Mouse (Mus musculus) embryo, embryonic 11.5 days (tissue): ENCODE measurements around the gene Eef1e1.
"Not testable (repeated sequence)": the region's sequence is repeated elsewhere in the genome, so short reads cannot be mapped to it uniquely, and the experiment has no call there.

ENCODE experiments used
- DNase-seq: peaks from one replicate; pipeline ENCODE4 v3.0.0-alpha.2; 2012; ENCODE audit warnings: low read depth, low spot score

Gene Eef1e1

DNA sequence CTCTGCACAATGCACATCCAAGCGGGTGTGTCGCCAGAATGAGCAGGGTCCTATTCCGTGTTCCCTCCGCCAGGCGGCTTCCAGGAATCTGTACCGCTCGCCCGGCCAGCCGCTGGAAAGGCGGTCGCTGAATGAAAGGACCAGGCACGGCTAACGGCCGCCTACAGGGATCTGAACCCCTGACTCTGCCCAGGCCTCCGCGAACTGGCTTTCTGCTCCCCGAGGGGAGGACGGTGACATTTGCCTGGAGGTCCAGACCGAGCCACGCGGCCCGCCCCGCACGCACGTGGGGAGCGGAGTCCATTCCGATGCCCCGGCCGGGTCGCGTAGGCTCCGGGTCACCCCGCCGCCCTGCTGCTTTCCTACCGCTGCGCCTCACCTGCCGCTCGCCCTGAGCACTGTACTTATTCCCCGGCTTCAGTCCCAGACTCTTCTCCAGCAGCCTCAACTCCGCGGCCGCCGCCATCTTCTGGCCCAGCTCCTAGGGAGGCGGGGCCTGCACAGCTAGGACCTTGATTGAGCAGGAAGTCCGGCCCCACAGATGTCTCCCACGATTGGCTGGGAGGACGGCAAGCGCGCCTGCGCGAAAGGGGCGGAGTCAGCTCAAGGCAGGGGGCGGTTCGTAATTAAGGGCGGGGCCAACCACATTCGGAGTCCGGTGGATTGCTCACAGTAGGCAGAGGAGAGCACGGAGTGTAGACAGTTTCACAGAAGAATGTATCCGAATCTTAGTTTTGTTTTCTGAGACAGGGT lies at the start of gene Eef1e1:
Gene Eef1e1, minus strand, starts transcription at position 531 of the 753 bp plus-strand sequence.
- DNase-seq = peak; percentile 92

DNA sequence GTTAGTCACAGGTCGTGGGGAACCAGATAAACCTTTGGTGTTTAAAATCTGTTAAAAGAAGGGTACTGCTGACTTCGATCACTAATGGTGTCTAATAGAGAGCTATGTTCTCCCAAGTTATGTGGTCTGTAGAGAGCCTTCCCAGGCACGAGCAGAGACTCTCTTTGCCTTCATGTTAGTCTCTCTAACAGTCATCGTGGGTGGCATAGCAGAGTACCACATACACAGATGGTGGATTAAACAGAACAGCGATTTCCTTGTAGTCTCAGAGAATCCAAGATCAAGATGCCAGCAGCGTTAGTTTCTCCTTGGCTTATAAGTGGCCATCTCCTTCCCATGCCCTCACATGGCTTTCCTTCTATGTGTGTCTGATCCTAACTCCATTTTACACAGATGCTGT lies 32.0 kb upstream of the Eef1e1 start:
- no peak for DNase-seq

DNA sequence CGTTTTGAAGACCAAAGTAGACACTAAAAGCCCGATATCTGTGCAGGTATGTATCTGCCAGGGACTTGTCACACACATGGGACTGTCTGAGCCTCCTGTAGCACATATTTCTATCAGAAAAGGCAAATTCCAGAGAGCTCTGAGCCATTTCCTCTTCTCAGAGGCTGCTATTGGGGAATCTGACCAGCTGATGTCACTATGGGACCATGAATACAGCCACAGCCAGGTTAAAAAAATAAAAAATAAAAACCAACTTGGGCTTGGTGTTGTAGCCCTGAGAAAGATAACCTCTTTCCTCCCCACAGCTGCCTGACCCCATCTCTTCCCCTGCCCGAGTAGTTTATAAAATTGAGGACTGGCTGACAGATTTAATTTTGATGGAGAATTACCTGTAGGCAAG lies 31.2 kb upstream of the Eef1e1 start:
- DNase-seq = peak; percentile 19

DNA sequence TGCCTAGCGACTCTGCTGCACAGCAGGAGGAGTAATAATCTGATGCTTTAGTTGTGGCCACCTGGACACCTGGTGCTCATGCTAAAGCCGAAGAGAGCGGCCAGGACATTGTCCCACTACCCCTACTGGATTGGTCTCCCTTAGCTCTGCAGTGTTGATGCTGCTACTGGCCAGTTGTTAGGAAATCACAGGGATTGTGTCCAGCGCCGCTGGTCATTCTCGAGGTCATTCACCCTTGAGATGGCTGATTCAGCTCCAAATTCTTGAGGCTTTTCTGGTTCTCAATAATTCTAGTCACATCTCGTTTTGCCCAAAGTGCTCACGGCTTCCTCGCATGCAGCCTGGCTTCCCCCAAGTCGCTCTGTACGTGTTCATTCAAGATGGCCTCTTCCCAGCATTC lies 29.9 kb upstream of the Eef1e1 start:
- no peak for DNase-seq

DNA sequence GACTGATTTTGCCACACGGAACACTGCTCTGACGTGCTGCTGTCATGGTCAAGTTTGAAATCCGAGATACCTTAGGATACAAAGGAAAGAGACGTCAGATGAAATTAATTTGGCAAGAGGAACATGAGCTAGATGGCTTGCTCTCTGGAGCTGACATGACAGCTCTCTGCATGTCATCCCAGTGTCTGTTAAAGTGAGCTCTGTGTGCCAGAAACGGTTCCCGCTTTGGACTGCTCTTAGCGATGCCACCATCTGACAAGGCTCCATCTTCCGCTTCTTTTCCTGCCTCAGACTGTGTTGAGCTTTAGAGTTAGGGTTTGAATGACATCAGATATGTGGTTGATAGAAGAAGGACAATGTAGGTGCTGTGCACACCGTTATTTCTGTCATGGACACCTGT lies 13.5 kb upstream of the Eef1e1 start:
- no peak for DNase-seq

DNA sequence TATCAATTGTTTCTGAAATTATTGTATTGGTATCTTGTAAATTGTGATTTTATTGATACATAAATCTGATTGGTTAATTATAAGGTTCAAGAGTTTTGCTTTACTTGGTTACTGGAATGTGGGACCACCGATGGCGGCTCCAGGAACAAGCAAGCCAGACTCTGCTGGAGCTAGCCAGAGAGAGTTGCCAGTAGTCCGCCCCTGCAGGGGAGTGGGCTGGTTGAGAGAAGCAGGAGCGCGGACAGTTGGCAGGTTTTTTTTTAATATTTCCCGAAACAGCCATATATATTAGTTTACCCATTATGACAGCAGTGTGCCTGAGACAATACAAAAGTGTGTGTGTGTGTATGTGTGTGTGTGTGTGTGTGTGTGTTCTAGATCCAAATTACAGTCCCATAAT lies 12.6 kb upstream of the Eef1e1 start:
- not testable (repeated sequence) for DNase-seq

DNA sequence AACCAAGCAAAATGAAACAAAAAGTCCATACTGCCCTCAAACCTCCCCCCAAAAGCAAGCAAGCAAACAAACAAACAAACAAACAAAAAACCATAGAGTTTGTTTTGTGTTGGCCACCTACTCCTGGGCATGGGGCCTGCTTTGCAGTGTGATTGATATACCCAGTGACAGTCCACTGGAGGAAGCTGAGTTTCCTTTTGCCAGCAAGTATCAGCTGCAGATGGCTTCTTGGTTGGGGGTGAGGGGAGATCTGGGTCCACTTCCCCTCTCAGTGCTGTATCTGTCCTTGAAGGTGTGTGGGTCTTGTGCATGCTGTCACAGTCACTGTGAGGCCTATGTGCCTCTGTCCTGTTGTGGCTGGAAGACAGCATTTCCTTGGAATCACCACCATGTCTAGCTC lies 11.2 kb upstream of the Eef1e1 start:
- DNase-seq = no peak

DNA sequence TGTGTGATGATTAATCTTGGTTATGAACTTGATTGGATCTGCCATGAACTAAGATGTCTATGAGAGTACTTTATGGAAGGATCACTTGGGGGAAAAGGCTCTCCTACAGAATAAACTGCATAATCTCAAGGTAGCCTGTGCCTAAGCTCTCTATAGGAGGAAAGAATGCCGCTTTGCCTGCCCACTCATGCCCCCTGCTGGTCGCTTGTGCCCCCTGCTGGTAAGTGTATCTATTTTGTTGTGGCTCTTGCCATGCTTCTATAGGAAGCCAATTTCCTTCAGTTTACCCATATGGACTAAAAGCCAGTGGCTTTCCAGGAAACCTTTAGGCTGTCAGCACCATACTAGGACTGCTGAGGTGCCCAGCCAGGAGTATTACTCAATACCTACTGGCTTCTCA lies 9.7 kb upstream of the Eef1e1 start:
- DNase-seq = no peak

DNA sequence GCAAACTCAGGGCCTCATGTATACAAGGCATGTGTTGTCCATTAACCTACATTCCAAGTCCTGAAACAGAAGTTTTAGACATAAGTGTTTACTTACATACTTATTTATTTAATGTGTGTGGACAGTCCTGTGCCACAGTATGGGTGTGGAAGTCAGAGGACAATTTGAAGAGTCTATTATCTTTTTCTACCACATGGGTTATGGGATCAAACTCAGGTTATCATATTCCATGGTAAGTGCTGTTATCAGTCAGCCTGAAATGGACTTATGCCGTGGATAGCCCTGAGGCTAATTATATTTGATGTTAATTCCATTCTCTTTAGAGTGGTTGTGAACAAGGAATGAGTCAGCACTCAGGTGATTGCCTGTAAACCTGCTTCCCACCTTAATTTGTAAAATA lies 5.9 kb upstream of the Eef1e1 start:
- DNase-seq = no peak

DNA sequence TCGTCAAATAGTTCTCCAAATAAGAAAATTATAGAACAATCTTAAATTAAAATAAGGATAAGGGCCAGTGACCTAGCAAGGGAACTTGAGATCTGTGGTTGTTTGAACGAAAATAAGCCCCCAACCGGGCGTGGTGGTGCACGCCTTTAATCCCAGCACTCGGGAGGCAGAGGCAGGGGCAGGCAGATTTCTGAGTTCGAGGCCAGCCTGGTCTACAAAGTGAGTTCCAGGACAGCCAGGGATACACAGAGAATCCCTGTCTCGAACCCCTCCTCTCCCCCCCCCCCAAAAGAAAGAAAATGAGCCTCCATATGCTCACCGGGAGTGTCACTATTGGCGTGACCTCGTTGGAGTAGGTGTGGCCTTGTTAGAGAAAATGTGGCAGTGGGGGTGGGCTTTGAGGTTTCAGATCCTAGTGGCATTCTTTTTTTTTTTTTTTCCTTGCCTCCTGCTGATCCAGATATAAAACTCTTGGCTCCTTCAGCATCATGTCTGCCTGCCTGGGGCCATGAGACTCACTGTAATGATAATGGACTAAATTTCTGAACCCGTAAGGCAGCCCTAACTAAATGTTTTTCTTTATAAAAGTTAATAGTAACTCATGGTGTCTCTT lies 772 bp upstream of the Eef1e1 start:
- no peak for DNase-seq

DNA sequence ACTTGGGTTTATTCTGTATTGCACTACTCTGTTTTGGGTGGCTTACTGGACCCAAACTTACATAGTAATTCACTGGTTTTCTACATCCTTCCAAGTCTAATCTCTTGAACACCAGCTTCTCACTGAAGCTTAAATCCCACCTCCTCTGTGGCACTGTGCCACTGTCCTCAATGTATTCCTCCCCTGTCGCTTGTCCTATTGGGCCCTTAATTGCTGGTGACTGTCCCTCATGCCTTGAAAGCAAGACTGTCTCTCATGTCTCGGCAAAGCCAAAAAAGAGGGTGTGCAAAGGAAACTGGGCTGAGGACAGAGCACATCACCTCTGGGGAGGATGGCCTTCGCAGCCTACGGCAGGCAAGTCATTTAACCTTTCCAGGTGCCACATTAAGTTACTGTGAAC lies 993 bp downstream of the Eef1e1 start:
- DNase-seq = no peak

DNA sequence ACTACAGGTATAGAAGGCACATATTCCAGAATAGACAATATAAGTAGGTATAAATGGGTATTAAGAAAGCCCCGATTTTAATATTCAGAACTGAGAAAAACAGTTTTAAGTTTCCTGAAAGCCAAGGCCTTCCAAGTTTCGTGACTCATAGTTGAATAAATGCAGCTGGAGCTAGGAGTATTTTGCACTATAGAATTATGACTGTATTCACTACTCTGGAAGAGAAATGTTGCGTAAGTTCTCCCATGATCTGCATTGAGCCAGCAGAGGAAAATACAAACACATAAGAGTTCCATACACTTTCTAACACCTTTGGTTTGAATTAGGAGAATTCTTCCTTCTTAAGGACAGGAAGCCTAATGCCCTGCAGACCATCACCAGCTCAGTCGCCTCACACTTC lies 8.6 kb downstream of the Eef1e1 start:
- no peak for DNase-seq

DNA sequence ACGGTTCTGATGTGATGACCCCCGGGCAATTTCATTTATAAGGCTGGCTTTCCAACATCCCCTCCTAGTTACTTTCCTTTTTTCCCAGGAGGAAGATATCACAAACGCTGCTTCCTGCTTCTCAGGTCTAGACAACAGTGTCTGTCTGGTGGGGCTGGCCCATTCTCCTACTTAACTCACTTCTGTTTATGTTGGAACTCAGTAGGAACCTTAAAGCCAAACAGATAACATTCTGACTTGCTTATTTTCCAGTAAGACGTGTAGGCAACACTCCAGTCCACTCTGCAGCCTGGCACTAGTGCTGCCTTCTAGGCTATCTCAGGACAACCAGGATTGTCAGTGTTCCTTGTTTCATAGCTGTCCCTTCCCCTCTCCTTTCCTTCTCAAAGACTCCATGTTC lies 9.8 kb downstream of the Eef1e1 start:
- no peak for DNase-seq

DNA sequence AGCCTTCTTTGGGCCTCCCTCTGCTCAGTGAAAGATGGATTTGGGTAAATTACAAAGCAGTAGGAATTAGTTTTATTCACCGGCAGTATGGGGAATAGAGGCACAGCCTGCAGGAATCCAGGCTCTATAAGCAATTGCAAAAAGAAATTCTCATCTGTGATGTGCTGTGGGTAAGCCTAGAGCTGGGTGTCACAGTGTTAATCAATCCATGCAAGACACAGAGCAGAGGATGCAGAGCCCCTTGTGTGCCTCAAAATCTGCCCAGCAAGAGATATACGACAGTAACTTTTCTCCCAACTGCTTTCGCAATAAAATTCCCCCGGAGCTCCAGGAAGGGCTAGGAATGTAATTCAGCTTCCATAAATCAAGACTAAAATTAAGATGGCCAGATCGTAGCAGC lies 17.4 kb downstream of the Eef1e1 start:
- DNase-seq = no peak

DNA sequence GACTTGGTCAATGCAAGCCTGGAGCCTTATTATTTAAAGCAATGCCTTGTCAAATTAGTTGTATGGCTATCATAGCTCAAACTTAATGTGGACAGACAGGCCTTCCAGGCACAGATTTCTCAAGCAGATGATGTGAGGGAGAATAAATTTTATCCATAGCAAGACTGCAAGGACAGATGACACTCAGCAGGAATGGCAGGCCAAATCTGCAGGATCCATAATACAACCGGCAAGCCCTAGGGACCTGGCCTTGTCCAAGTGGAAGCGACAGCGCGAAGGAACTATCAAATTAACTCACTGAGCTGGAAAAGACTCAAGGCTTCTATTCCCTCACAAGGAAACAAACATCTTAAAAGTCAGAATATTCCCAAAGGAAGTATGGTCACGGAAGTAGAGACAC lies 17.9 kb downstream of the Eef1e1 start:
- DNase-seq = no peak

DNA sequence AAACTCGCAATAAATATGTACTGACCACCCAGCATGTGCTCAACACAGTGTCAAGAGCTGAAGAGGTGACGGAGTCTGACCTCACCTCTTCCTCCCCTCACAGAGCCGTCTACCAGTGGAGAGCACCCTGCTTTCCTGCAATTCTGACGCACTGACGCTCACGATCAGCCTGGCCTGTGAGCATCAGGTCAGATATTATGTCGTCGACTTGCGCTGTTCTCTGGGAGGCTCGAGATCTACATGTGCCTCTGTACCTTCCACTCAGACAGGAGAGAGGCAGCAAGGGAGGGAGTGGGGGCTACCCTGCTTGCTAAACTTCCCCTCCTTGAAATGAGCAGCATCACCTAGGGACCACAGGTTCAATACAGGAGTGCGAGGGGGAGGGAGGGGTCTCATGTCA lies 20.2 kb downstream of the Eef1e1 start:
- no peak for DNase-seq

DNA sequence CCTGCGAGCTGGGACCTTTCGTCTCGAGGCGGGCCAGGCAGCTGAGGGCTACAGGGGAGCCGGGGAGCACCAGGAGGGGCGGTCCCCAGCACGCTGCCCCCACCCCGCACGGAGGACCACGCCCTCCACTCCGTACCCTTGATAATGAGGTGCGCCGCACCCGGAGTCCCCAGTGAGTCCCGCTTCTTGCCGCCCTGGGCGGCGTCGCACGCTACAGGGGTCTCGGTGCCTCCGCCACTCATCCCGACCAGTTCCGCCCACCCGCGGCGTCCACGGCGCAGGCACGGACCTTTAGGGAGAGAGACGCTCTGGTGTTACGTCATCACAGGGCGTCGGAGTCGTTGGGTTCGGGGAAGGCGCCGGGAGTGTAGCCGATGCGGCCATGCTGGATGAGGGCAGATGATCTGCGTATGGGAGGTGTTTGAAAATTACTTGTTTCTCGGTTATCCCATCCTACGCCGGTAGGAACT lies 24.0 kb downstream of the Eef1e1 start, which contains the start of gene Bloc1s5:
Gene Bloc1s5, minus strand, starts transcription at position 310 of the 470 bp plus-strand sequence.
- DNase-seq = peak; percentile 95

DNA sequence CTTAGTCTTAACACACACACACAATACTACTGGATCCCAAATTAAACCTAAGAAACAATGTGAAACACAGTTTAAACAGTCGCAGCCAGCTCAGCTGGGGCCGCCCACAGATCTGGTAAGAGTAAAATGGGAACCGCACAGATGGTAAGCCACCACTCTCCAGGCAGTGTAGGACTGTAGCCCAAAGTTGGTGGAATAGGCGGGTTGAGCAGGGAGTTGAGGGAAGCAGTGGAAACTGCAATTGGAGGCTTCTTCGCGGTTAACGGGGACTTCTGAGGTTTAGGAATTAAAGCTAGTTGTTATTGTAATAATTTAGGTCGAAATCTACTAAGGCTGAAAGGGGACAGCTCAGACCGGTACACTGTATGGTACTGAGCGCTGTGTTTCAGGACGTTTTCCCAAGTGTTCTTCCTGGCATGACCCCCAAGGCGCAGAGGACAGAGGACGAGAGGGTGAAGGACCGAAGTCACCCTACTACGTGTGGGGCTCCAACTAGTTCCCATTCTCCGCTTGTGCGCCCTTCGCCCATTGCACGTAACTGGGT lies 24.5 kb downstream of the Eef1e1 start:
- DNase-seq = no peak

DNA sequence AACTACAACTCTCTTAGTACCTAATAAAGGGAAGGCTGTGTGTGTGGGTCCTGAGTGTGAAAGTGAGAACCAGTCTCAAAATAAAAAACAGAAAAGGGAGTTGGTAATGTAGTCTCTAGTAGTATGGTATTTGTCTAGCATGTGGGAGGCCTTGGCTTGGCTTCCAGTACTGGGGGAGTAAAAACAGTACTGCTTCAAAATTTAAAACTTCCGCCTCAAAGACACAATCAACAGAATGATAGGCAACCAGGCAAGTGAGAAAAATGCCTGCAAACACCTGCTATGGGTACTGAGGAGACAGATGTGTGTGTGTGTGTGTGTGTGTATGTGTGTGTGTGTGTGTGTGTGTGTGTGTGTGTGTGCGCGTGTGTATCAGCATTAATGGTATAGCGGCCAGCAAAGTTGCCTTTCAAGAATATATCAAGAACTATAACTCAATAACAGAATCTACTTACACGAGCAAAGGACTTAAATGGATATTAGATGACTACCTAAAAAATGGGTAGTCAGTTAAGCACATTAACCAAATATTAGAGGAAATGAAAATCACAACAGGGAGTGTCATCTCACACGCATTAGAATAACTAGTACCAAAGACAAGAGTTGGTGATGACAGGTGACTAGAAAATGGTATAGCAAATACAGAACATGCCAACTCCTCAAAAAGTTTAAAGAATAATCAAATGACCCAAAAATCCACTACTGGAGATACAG lies 25.4 kb downstream of the Eef1e1 start:
- no peak for DNase-seq

DNA sequence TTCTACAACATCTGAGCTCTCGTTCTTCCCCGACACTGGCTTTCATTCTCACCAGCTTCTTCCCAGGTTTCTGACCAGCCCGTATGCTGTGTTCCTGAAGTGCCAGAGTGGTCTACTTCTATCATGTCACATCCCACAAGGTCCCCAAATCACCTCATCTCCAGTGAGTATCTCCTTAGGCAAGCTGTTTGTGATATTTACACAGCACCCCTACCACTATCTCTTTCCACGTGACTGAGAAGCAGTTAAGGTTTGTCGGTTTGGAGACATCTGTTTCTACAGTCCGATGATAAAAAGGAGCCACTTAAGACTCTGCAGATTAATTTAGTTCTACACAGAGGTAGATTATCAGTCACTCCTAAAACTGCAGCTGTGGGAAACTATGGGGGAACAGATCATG lies 26.3 kb downstream of the Eef1e1 start:
- no peak for DNase-seq

DNA sequence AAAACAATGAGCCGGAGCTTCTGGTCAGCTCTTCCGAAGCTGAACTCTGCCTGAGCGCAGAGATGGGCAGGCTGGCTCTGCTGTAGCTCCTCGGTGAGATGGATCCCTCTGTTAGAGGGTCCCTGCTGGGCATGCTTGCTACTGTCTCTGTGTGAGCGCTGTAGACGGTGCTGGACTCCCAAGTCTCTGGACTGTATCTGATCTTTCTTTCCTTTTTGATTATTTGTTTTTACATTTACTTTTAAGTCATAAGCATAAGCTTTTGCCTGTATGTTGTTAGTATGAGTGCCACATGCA lies 32.7 kb downstream of the Eef1e1 start:
- no peak for DNase-seq

DNA sequence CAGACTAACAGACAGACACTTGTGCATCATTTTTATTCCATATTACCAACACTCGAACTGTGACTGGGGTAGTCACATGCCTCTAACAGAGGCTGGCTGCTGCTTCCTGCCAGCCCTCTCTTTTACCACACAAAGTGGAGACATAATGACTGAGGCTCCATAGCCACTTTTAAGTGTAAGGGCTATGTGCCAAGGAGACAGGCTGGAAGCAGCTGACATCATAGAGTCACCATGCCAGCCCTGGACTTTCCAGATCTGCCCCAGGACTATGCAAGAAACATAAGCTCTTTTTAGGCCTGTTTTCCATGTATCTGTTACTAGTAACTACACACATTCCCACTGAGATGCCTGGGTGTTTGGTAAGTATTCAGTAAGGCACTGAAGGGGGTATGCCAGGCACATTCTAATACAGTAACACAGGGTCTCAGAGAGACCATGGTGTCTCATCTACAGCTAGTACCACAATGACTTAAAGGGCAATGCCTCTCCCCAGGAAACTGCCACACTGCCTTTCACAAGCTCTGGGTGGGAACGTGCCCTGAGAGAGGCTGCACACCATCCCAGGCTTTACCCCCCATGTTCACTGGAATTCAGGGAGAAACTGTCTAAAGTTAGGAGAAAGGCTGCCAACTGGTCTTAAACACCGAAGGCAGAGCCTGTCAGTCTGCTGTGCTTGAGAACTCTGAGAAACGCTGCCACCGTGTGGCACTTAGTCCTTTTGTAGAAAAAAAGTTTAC lies 33.2 kb downstream of the Eef1e1 start:
- no peak for DNase-seq
